Mouse (Mus musculus) kidney, adult 2 months (tissue): ENCODE results near the gene Cnot1.

ENCODE experiments used
- CTCF ChIP-seq: fragments of 200-500 bp; conservative IDR thresholded peaks from 2 replicates; pipeline ENCODE4 v1.5.1; 2011; ENCODE audit warnings: low read depth, mild to moderate bottlenecking, control low read depth, low read length, moderate library complexity, mixed read lengths; ENCODE audit not compliant: insufficient read depth, insufficient read length
- POLR2A ChIP-seq: fragments of 200-500 bp; IDR thresholded peaks from one replicate; pipeline ENCODE4 v1.6.1; 2011; ENCODE audit warnings: low read depth, low read length, control low read depth

DNA sequence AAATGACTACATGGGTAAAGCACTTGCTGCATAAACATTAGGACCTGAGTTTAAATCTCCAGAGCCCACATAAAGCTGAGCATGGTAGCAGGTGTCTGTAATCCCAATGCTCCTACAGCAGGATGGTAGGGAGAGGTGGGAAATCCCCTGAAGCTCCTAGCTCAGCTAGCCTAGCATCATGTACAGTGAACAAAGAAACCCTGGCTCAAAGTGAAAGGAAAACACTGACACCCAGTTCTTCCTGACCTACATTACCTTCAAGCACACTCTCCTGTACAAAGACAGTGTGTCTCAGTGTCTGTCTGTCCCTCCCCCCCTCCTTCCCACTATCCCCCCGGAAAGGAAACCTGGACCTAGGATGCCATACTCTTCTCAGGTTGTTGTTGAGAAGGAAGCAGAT lies 7.4 kb downstream of the Cnot1 start:
- TF ChIP-seq CTCF, result no peak
- no peak for TF ChIP-seq POLR2A
